Mouse (Mus musculus) thymus, adult 18-20 months (tissue): ENCODE measurements around the gene Acbd4.

Experiments
- DNase-seq, 2 experiments: peaks; one replicate each; pipeline ENCODE4 v3.0.0; 2022; ENCODE audit warnings: mixed read lengths in 2 of 2

The Acbd4 gene

DNA sequence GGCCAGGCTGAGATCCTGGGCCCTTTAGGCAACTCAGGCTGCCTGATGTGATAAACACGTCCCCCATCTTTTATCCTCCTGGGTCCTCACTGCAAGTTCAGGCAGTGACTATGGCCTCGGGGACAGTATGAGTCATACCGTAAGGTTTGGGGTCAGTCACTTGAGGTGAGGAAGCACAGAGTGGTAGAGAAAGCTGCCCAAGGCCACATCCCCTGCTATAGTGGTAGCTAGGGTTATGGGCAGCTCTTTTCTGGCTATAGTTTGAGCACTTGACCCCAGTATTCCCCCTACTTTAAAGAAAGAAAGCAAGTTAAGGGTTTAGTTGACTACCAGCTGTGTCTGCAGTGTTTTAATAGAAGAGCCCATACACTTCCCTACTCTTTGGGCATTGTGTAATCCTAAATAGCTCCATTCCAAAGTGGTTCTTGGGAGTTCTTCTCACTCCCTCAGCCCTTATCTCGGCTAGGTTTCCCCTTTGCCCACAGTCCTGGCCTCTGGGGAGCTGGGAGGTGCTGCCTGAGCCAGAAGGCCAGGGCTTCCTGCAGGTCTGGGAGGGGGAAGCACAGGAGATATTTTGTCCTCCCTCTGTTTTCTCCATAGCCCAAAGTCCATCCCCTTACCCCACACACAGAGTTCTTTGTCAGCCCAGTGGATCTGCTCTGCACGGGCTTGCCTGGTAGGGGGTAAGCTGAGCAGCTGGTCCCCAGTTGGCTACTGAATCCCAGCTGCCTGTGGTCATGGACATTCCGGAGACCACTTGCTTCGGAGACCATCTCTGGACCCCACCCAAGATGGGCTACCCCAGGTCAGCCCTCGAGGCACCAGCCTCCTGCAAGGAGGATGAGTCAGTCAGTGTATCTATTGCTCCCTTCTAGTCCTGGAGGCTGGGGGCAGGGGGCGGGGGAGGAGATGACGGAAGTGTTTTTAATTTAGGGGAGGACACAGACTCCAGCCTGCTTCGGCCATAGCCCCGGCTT, 43.1 kb downstream of the Acbd4 start:
- DNase-seq, result no peak

DNA sequence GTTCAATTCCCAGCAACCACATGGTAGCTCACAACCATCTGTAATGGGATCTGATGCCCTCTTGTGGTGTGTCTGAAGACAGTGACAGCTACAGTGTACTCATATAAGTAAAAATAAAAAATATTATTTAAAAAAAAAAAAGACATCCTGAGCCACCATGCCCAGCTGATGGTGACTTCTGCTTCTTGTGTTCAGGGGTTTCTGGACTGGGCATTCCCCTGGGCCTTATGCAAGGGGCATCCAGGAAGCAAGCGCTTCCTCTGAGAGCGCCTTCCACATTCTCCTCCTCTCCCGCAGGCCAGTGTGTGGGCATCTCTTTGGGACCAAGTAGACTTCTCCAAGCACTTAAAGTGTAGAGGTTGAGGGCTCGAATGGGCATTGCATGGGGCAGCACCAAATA, 44.9 kb downstream of the Acbd4 start:
- no peak for DNase-seq

DNA sequence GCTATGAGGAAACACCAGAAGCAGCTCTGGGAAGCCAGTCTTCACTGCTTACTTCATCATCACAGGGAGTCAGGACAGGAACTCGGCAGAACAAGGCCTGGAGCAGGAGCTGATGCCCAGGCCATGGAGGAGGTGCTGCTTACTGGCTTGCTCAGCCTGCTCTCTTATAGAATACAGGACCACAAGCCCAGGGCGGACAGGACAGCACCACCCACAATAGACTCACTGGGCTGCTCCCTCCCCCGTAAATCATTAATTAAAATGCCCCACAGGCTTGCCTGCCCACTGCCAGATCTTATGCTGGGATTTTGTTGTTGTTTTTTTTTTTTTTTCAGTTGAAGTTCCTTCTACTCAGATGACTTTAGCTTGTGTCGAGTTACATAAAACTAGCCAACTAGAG, 46.3 kb downstream of the Acbd4 start:
- no peak for DNase-seq

DNA sequence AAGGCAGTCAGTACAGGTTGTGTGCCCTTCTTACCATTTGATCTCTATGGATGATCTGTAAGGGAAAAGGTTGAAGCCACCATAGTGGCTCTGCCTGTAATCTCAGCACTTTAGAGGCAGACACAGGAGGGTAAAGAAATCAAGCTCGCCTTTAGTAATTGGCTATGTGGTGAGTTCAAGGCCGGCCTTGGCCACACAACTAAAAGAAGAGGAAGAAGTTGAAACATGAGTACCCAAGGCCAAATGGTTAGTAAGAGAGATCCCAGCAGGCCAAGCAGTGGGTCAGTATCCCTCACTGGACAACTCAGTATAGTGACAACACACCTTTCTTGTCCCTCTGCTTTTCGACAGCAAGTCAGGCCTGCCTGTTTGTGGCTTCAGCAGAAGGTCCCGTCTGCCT, 48.3 kb downstream of the Acbd4 start:
- no peak for DNase-seq

DNA sequence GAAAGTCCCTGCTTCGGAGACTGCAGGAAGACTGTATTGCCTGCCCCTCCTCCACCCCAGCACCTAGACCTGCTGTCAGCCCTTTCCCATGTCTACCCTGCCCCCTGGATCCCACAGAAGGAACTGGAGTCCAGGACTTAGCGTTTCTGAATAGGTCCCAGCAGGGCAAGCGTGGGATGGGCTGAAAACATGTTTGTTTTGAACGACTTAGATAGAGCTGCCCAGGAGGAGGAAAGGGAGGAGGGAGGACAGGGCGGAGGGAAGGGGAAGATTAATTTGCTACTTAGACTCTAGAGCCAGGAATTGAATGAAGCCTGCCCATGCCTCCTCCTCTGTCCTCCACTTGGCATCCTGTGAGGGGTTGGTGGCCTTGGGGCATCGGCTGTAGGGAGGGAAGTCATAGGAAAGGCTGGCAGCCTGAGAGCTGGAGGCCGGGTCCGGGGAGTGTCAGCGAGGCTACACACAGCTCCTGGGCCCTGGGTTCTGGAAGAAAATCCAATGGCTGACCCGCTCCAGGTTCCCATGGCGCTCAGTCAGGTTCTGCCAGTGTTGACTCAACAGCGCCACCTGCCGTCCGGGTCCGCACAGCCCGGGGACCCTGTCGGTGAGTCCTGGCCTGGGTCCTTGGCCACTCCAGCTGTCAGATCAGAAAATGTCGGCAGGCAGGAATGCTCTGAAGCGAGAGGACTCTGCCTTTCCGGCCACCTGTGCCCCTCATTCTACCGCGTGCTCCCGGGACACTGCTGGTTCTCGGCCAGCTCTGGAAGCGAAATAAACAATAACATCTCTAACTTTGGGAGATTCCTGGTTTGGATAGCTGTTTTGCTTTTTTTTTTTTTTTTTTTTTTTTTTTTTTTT, 57.4 kb downstream of the Acbd4 start:
- DNase-seq, result peak; percentile 76 to 80

DNA sequence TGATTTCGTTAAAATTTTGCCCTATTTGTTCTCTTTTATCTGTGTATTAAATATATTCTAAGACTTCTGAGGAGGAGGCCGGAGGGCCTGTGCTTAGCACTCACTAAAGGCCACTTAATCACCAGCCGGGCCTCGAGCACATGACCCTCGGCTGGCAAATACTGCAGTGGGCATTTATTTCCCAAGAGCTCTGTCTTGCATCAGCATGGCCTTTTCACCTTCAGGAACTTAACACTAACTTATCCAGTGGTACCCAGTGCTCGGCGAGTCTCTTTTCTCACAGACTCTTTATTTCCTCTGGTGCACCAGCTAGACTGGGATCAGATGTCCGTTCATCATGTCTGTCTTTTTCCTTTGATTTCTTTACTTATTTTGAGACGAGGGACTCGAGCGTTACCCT, 59.3 kb downstream of the Acbd4 start:
- no peak for DNase-seq

DNA sequence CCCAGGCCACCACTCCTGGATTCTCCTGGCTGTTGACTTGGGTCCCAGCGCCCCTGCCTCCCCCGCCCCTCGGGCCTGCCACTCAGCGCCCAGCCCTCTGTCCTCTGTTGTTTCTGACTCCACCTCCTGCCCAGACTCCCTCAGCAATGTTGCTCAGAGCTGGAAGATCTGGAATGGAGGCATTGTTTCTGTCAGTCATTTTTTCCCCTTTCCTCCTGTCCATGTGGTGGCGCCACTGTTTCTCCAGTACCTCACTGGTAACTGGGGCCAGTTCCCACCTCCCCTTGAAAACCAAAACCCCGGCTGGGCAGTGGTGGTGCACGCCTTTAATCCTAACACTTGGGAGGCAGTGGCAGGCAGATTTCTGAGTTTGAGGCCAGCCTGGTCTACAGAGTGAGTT, 60.0 kb downstream of the Acbd4 start:
- DNase-seq, result no peak
